Mouse (Mus musculus): ENCODE results near the gene Klra10. TPM values are rescaled to one million over a fixed set of nuclear protein-coding genes. Genes with fewer than 3 reads are reported as not detected.
"Not testable (repeated sequence)": the region's sequence is repeated elsewhere in the genome, so short reads cannot be mapped to it uniquely, and the experiment has no call there.

Klra10 gene
- not detected in 2 replicates for polyA plus RNA-seq (2015; fragmentation: Nextera tagmentation; extraction: Ambion mirVana)

- H3K4me3 ChIP-seq (replicated peaks; ENCODE audit: low read length); H3K9ac ChIP-seq (ENCODE audit: low read length); ATAC-seq (ENCODE audit: insufficient read depth, low FRiP score); H3K27ac ChIP-seq (ENCODE audit: low read length); H3K9me3 ChIP-seq (replicated peaks; ENCODE audit: control insufficient read depth, low read length); H3K4me2 ChIP-seq (ENCODE audit: low read depth, low read length); H3K27me3 ChIP-seq (ENCODE audit: control insufficient read depth, insufficient read depth, low read length); H3K4me1 ChIP-seq (ENCODE audit: control insufficient read depth, insufficient read depth, low read length); H3K36me3 ChIP-seq (ENCODE audit: control insufficient read depth, insufficient read depth, low read length): not testable (repeated sequence)
- WGBS = 78% methylated on average over 1 of the region's 1 CpGs
Measured at GRCm38 (mm10) chr6:130281828-130282227, at the start of gene Klra10. Gene Klra10, minus strand, starts transcription at chr6:130281928.

- no peaks in the 10 kb centered on the region for H3K36me3 ChIP-seq (ENCODE audit: control insufficient read depth, insufficient read depth, low read length)
Measured at GRCm38 (mm10) chr6:130287984-130288649, 6.4 kb upstream of the Klra10 start.

DNA sequence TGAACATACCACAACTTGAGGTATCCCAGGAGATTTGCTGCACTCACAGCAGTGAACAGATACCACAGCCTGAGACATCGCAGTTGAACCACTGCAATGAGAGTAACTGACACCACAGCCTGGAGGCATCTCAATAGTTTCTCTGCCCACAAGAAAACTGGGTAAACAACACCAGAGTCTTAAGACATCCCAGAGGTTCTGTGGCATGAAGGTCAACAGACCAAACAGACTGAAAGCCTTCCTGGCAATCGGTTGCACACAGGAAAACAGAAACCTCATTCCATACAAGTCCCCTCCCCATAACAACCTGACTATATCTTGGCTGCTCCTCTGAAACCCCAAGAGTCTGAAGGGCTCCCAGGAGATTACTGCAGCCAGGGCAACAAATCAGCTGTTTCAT is 26.4 kb downstream of the Klra10 start:
- Histone ChIP-seq H3K4me3 (replicated peaks; ENCODE audit: low read length) (no peak overlapping the region), H3K4me2 (ENCODE audit: low read depth, low read length) (no peak overlapping the region), H3K9ac (ENCODE audit: low read length) (no peak overlapping the region), H3K4me1 (ENCODE audit: control insufficient read depth, insufficient read depth, low read length) (no peaks in the 10 kb centered on the region), H3K9me3 (replicated peaks; ENCODE audit: control insufficient read depth, low read length) (no peaks in the 10 kb centered on the region), H3K36me3 (ENCODE audit: control insufficient read depth, insufficient read depth, low read length) (no peaks in the 10 kb centered on the region), H3K27ac (ENCODE audit: low read length) (no peak overlapping the region), H3K27me3 (ENCODE audit: control insufficient read depth, insufficient read depth, low read length) (no peaks in the 10 kb centered on the region)
- ATAC-seq (ENCODE audit: insufficient read depth, low FRiP score) = no peak
- WGBS = 94% methylated on average over 2 of the region's 2 CpGs

More at GRCm38 (mm10) chr6:130287984-130288649, 6.4 kb upstream of the Klra10 start:
- no peaks in the 10 kb centered on the region for H3K27me3 ChIP-seq (ENCODE audit: control insufficient read depth, insufficient read depth, low read length)
- ATAC-seq (ENCODE audit: insufficient read depth, low FRiP score) = no peak
- H3K4me2 ChIP-seq (ENCODE audit: low read depth, low read length) = no peak overlapping the region
- H3K4me1 ChIP-seq (ENCODE audit: control insufficient read depth, insufficient read depth, low read length) = no peaks in the 10 kb centered on the region
- H3K9me3 ChIP-seq (replicated peaks; ENCODE audit: control insufficient read depth, low read length) = no peaks in the 10 kb centered on the region
- no peak overlapping the region for H3K9ac ChIP-seq (ENCODE audit: low read length)
- H3K4me3 ChIP-seq (replicated peaks; ENCODE audit: low read length) = no peak overlapping the region
- H3K27ac ChIP-seq (ENCODE audit: low read length) = no peak overlapping the region

GRCm38 (mm10) chr6:130237536-130237935 is 44.2 kb downstream of the Klra10 start:
- H3K36me3 ChIP-seq (ENCODE audit: control insufficient read depth, insufficient read depth, low read length) = no peaks in the 10 kb centered on the region
- H3K27me3 ChIP-seq (ENCODE audit: control insufficient read depth, insufficient read depth, low read length) = no peaks in the 10 kb centered on the region
- no peaks in the 10 kb centered on the region; the same call in 1 of the 2 replicates for H3K9me3 ChIP-seq (replicated peaks; ENCODE audit: control insufficient read depth, low read length)
- no peak overlapping the region for H3K4me2 ChIP-seq (ENCODE audit: low read depth, low read length)
- ATAC-seq (ENCODE audit: insufficient read depth, low FRiP score) = no peak
- H3K4me1 ChIP-seq (ENCODE audit: control insufficient read depth, insufficient read depth, low read length) = no peaks in the 10 kb centered on the region
- no peak overlapping the region for H3K4me3 ChIP-seq (replicated peaks; ENCODE audit: low read length)
- no peak overlapping the region for H3K27ac ChIP-seq (ENCODE audit: low read length)
- 67% methylated on average over 2 of the region's 2 CpGs for WGBS
- no peak overlapping the region for H3K9ac ChIP-seq (ENCODE audit: low read length)

DNA sequence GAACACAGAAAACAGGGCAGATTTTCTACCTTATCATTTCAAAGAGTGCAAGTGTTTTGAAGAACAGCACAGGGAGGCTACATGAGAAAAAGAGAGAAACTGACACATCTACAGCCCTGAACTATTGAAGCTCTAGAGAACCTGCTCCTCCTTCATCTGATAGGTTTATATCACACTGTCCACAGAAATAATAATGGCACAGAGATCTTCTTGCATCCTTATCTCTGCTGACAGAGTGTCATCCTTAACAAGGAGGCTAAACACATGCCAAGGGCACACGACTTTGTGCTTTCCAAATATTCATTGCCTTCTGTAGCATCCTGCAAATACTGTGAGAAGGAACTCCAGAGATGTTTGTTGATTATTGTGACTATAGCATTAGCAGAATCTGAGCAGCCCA is 45.1 kb downstream of the Klra10 start:
- Histone ChIP-seq H3K27ac (ENCODE audit: low read length) (no peak overlapping the region), H3K4me3 (replicated peaks; ENCODE audit: low read length) (no peak overlapping the region), H3K36me3 (ENCODE audit: control insufficient read depth, insufficient read depth, low read length) (no peaks in the 10 kb centered on the region), H3K9ac (ENCODE audit: low read length) (no peak overlapping the region), H3K9me3 (replicated peaks; ENCODE audit: control insufficient read depth, low read length) (no peaks in the 10 kb centered on the region; the same call in 1 of the 2 replicates), H3K4me2 (ENCODE audit: low read depth, low read length) (no peak overlapping the region), H3K4me1 (ENCODE audit: control insufficient read depth, insufficient read depth, low read length) (no peaks in the 10 kb centered on the region), H3K27me3 (ENCODE audit: control insufficient read depth, insufficient read depth, low read length) (no peaks in the 10 kb centered on the region)
- WGBS = 33% methylated on average over 1 of the region's 1 CpGs
- no peak for ATAC-seq (ENCODE audit: insufficient read depth, low FRiP score)

- Histone ChIP-seq H3K27me3 (ENCODE audit: control insufficient read depth, insufficient read depth, low read length) (no peaks in the 10 kb centered on the region), H3K4me2 (ENCODE audit: low read depth, low read length) (no peak within 1 kb of the TSS), H3K4me3 (replicated peaks; ENCODE audit: low read length) (no peak within 1 kb of the TSS), H3K4me1 (ENCODE audit: control insufficient read depth, insufficient read depth, low read length) (no peaks in the 10 kb centered on the region), H3K9me3 (replicated peaks; ENCODE audit: control insufficient read depth, low read length) (no peaks in the 10 kb centered on the region; the same call in 1 of the 2 replicates), H3K27ac (ENCODE audit: low read length) (no peak within 1 kb of the TSS), H3K9ac (ENCODE audit: low read length) (no peak within 1 kb of the TSS), H3K36me3 (ENCODE audit: control insufficient read depth, insufficient read depth, low read length) (no peaks in the 10 kb centered on the region)
- ATAC-seq (ENCODE audit: insufficient read depth, low FRiP score) = no peak
Measured at GRCm38 (mm10) chr6:130233222-130233621, 48.5 kb downstream of the Klra10 start, which contains the start of gene Klra7. Gene Klra7, minus strand, starts transcription at chr6:130233322.

Other genes with a start within 250 kb of the Klra10 start
- gene Klra4, start 214.7 kb downstream of the Klra10 start, polyA plus RNA-seq (2015; fragmentation: Nextera tagmentation; extraction: Ambion mirVana) = not detected in 2 replicates
- not detected in 2 replicates for gene Klra8, start 152.0 kb downstream of the Klra10 start, polyA plus RNA-seq (2015; fragmentation: Nextera tagmentation; extraction: Ambion mirVana)
- not detected in 2 replicates for gene Klra9, start 88.8 kb downstream of the Klra10 start, polyA plus RNA-seq (2015; fragmentation: Nextera tagmentation; extraction: Ambion mirVana)
- gene Klra7, start 48.6 kb downstream of the Klra10 start, polyA plus RNA-seq (2015; fragmentation: Nextera tagmentation; extraction: Ambion mirVana) = not detected in 2 replicates
- gene Klra3, start 55.6 kb upstream of the Klra10 start, polyA plus RNA-seq (2015; fragmentation: Nextera tagmentation; extraction: Ambion mirVana) = not detected in 2 replicates
- not detected in 2 replicates for gene Klra1, start 104.9 kb upstream of the Klra10 start, polyA plus RNA-seq (2015; fragmentation: Nextera tagmentation; extraction: Ambion mirVana)

All from stomach, embryonic 16.5 days (tissue).